Mouse (Mus musculus) left cerebral cortex, adult 2 months (tissue): ENCODE results near the gene Terf2ip. TPM values are rescaled to one million over a fixed set of nuclear protein-coding genes. Genes with fewer than 3 reads are reported as not detected.

ENCODE experiments used
- DNase-seq, 2 experiments: peaks; one replicate each; pipeline ENCODE4 v3.0.0; 2021 to 2022; ENCODE audit warnings: low spot score in 2 of 2, mixed read lengths in 1 of 2; ENCODE audit errors: extremely low spot score in 1 of 2
- H3K27ac ChIP-seq: fragments of 200-600 bp; 2 replicates; pipeline ENCODE4 v1.8.1; 2022
- H3K4me3 ChIP-seq: fragments of 200-600 bp; 2 replicates; pipeline ENCODE4 v1.8.1; 2022
- CTCF ChIP-seq: fragments of 200-600 bp; IDR thresholded peaks from 2 replicates; pipeline ENCODE4 v1.8.1; 2022; ENCODE audit warnings: antibody characterized with exemption, mild to moderate bottlenecking, moderate library complexity
- intact Hi-C: fragments of 180-260 bp; cut with DNase I; formaldehyde crosslinking; loops from one replicate; pipeline ENCODE4 v1.15.1; 2025
- long read RNA-seq, 2 experiments: library from polyadenylated mRNA; stranded (forward); transcript quantifications; one replicate each; pipeline ENCODE4 v2.0.0; 2021; ENCODE audit warnings: borderline mapping rate in 2 of 2
- total RNA-seq, 2 experiments: library from RNA; stranded (reverse); gene quantifications; 2 replicates each; pipeline ENCODE4 v1.2.3; 2021

The Terf2ip gene
- total RNA-seq, result 10 to 100 TPM; 37.3 to 40.6 TPM
- long read RNA-seq, experiment 1, transcript Terf2ip-201 (3 exons, 3,560 nt), result major isoform, 87 of 91 reads
- long read RNA-seq, experiment 1, partial matches to known transcripts, result 0 of 91 reads
- long read RNA-seq, experiment 1, other reads (novel, unspliced or antisense), result 4 of 91 reads
- long read RNA-seq, experiment 2, transcript Terf2ip-201 (3 exons, 3,560 nt), result major isoform, 77 of 81 reads
- long read RNA-seq, experiment 2, partial matches to known transcripts, result 1 of 81 reads
- long read RNA-seq, experiment 2, other reads (novel, unspliced or antisense), result 2 of 81 reads

DNA sequence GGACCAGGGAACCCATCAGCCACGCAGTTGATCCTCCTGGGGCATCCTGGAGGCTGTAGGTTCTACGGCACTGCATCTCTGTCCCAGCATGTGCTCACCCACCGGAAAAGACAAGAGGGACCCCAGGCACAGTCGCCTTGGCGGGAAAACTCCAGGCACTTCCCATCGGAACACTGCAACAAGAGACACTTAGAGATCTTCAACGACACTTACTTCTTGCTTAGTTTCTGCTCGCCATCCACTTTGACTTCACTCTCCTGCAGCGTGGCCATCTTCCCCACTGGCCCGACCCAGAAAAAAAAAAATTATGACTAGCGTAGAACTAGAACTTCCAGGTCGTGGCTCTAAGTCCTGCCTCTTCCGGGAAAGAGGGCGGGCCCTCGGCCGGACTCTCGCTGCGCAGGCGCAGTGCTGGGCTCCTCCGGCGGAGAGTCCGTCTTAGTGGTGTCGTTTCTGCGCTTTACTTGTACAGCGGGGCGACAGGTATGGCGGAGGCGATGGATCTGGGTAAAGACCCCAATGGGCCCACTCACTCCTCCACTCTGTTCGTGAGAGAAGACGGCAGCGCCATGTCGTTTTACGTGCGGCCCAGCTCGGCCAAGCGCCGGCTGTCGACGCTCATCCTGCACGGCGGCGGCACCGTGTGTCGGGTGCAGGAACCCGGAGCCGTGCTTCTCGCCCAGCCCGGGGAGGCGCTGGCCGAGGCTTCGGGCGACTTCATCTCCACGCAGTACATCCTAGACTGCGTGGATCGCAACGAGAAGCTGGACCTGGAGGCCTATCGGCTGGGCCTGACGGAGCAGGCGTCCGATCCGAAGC is at the start of gene Terf2ip, which contains the start of gene Kars:
Terf2ip (plus strand) TSS at position 402 of the 819 bp plus-strand sequence.
Kars (minus strand) TSS at position 327 of the 819 bp plus-strand sequence.
- no peak; the same call in 1 of the 2 replicates for TF ChIP-seq CTCF
- intact Hi-C loops, result loop anchor here (2.0 kb wide), 1 partner anchor 18 kb away; the partner anchor contains the start of gene Adat1
- peak within 1 kb of the TSS; percentile 77 for H3K27ac ChIP-seq
- peak within 1 kb of the TSS; percentile 99 for H3K4me3 ChIP-seq
- DNase-seq, result peak; percentile 91 to 92

DNA sequence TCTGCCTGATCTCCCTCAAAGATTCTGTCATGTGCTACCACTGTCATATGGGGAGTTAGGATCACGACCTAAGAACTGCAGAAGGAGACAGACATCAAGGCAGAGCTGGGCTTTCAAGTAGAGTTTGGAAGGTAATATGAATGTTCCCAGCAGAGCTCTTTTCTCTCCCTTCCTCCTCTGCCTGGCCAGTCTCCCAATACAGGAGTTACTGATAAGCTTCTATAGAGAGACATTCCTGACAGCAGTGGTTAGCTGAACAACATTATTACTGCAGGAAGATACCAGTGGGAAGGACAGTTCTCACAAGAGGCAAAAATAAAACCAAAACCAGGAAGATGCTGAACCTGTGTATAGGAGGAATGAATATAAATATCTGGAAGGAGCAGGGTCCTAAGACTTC is 48.6 kb upstream of the Terf2ip start:
- DNase-seq, result no peak
- H3K27ac ChIP-seq, result no peak overlapping the region
- intact Hi-C loops, result no loop called here
- no peak overlapping the region for H3K4me3 ChIP-seq
- TF ChIP-seq CTCF, result no peak

DNA sequence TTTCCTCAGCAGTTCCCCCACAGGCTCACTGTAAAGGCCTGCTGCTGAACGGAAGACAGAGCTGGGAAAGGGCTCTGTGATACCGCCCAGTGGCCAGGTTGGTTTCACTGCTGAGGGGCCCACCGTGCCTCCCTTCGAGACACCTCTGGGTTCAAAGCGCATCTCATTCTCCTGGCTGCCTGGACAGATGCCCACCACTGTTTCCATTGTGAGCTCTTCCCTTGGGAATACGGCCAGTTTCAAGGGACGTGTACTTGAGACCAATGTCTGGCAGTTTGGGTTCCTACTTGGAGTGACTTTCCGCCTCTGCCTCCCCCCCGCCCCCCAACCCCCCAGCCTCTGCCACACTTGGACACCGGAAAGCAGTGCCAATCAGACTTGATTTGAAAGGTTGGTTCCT is 48.1 kb upstream of the Terf2ip start:
- no peak for DNase-seq
- Histone ChIP-seq H3K4me3 (no peak overlapping the region), H3K27ac (no peak overlapping the region)
- no peak for TF ChIP-seq CTCF
- intact Hi-C loops, result no loop called here

DNA sequence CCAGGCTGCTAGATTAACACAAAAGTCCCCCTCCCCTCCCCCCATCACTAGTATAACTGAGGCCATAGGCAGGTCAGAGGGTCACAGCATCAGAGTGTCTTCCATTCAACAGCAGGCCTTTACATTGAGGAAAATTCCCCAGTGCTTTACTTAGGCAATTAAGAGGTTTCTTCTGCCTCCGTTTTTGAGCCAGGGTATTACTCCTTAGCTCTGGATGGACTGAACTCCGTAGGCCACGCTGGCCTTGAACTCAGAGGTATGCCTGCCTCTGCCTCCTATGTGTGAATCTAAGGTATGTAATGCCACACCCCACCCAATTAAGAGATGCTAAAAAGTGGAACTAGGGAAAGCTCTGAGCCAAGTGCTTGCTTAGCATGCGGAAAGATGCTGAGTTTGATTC is 47.7 kb upstream of the Terf2ip start:
- intact Hi-C loops, result no loop called here
- no peak overlapping the region for H3K27ac ChIP-seq
- H3K4me3 ChIP-seq, result no peak overlapping the region
- no peak for DNase-seq
- TF ChIP-seq CTCF, result no peak

DNA sequence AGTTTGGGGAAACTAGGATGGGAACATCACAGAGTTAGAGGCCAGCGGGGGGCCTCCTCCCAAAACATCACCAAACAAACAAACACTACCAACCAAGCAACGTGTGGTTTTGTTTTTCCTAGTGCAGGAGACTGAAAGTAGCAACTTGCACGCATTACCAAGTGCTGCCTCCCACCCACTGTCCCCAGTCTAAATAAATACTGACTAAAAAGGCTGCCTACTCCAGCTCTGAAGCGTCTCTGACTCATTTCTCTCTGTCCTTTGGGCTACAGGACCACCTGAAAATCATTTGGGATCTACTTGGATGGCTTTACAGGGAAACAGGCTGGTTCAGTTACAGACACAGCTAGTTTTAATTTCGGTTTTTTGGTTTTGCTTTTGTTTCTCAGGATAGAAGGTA is 46.8 kb upstream of the Terf2ip start:
- Histone ChIP-seq H3K4me3 (no peak overlapping the region), H3K27ac (no peak overlapping the region)
- DNase-seq, result no peak
- TF ChIP-seq CTCF, result no peak
- intact Hi-C loops, result no loop called here

DNA sequence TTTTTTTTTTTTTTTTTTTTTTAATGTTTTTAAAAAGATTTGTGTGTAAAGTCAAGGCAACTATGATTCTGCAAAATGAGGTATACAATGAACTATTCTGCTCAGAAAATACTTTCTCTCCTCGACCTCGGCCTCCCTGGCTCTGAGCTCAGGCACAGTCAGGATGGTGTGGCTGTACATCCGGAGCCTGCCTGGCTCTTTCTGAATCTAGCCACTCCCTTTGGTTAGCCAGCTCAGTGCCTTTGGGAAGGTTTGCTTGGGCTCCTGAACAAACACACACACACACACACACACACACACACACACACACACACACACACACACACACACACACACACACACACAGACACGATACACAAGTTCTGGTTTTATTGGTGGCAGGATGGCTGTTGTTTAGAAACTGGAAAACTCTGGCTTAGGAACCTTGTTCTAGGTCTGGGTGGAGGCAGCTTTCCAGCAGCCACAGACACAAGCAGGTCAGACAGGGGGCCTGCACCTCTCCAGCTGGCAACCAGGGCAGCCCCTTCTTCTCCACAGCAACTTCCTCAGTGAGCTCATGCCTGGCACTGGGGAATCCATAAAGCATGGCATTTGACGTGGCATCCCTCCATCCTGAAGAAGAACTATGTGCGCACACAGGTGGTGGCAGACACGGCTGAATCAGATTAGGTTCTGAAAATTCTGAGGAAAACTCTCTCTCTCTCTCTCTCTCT is 46.2 kb upstream of the Terf2ip start:
- no peak for TF ChIP-seq CTCF
- H3K4me3 ChIP-seq, result no peak overlapping the region
- H3K27ac ChIP-seq, result no peak overlapping the region
- intact Hi-C loops, result no loop called here
- no peak for DNase-seq

DNA sequence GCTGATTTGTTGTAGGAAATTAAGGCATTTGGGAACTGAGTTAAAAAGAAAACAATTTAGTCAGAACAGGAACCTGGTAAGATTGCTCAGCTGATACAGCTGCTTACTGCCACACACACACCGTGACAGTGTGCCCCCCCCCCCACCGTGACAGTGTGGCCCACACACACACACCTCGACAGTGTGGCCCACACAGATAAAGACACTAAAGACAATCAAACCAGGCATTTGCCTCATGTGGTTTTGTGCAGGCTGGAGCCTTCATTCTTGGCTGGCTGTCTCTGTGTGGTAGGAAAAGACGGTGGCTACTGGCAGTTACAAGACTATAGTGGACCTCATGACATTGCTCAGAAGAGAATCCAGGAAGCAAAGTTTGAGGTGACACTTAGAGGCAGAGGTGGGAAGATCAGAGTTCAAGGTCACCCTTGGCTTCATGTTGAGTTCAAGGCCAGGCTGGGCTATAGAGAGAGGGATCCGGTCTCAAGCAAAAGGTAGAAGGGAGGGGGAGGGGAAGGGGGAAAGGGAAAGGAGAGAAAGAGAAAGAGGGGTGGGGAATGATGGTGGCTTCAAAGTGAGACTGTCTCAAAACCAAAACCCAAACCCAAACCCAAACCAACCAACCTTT is 43.8 kb upstream of the Terf2ip start:
- Histone ChIP-seq H3K4me3 (no peak overlapping the region), H3K27ac (no peak overlapping the region)
- no peak for TF ChIP-seq CTCF
- DNase-seq, result no peak
- intact Hi-C loops, result no loop called here

DNA sequence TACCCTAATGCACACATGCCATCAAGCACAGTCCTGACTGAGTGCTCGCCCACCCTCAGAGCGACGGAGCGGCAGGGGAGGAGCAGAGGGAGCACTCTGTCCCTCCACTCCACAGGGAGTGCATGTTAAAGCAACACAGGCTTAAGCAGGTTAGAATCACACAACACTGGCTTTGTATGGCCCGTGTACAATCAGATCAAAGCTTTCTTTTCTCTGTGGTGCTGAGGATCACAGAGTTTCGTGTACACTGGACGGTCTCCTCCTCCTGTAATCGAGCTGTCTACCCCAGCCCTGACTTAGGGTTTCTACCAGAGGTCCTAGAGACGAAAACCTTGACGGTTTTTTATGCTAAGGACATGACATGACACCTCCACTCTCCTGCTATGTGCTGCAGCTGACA is 42.7 kb upstream of the Terf2ip start:
- no peak for DNase-seq
- no peak for TF ChIP-seq CTCF
- Histone ChIP-seq H3K4me3 (no peak overlapping the region), H3K27ac (no peak overlapping the region)
- intact Hi-C loops, result no loop called here

DNA sequence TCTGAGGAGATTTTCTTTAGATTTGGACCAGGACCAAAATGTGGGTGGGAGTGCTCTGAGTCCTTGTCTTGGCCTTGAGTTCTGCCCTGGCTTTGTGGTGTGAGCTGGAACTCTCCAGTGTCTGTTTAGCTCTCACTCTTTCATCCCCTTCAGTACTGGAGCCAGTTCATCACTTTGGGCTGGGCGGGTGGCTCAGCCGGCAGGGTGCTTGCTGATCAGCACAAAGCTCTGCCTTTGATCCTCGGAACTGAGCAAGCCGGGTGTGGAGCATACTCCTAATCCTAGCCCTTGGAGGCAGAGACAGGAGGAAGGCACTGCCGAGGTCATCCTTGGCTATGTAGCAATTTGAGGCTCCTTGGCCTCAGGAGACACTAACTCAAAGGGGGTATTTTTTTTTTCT is 42.2 kb upstream of the Terf2ip start:
- intact Hi-C loops, result no loop called here
- Histone ChIP-seq H3K27ac (no peak overlapping the region), H3K4me3 (no peak overlapping the region)
- no peak for DNase-seq
- no peak for TF ChIP-seq CTCF

DNA sequence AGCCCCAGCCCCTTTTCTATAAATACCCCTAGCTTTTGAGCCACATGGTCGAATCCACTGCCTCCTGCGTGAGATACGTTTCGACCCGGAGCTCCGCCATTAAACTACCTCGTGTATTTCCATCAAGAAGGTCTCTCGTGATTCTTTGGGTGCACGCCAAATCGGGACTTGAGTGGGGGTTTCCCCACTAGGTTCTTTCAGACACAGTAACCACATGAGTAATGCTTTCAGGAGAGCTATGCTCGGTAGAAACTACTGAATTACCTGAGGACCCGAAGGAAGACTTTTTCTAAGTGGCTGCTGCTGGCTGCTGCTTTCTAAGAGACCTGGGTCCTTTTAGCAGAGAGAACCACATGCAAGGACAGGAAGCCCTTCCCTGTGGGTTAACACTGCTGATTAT is 37.1 kb upstream of the Terf2ip start:
- intact Hi-C loops, result no loop called here
- no peak overlapping the region for H3K4me3 ChIP-seq
- no peak for DNase-seq
- H3K27ac ChIP-seq, result no peak overlapping the region
- TF ChIP-seq CTCF, result no peak

DNA sequence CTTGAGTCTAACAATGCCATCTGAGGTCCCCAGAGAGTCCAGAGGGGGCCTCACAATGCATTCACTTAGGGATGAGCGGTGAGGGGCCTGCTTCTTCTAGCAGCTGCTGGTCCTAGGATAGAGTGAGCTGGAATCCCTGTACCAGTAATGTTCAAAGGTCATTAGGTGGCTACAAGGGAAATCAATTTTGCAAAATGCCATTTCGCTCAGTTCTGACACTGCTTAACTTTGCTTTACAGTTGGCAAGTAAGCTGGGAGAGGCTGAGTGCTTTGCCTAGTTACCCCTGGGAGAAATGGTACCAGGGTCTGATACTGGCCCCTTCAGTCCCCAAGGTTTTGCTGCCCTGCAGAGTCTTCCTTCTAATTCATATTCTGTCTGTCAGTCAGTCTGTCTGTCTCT is 35.5 kb upstream of the Terf2ip start:
- intact Hi-C loops, result no loop called here
- H3K27ac ChIP-seq, result no peak overlapping the region
- H3K4me3 ChIP-seq, result no peak overlapping the region
- TF ChIP-seq CTCF, result no peak
- DNase-seq, result no peak

DNA sequence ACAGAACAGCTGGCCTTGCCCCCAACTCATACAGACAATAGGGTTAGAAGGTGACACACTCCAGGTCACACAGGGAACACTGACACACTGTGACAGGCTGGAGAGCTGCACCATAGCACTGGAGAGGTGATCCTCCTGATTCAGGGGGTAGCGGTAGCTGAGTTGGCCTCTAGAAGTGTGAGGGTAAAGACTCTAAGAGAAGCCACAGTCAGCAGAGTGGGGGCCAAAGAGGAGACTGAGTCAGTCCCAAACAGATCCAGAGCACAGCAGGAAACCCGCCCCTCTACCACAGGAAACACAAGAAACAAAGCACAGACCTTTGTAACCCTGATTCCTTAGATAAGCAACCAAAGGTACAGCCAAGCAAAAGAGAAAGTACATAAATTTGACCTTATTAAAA is 34.9 kb upstream of the Terf2ip start:
- no peak overlapping the region for H3K4me3 ChIP-seq
- DNase-seq, result no peak
- no peak overlapping the region for H3K27ac ChIP-seq
- no peak for TF ChIP-seq CTCF
- intact Hi-C loops, result no loop called here
